Mouse (Mus musculus): ENCODE data around the gene Fam47e. TPM values are rescaled to one million over a fixed set of nuclear protein-coding genes. Genes with fewer than 3 reads are reported as not detected.
"Not testable (repeated sequence)": the region's sequence is repeated elsewhere in the genome, so short reads cannot be mapped to it uniquely, and the experiment has no call there.

Fam47e gene
- polyA plus RNA-seq (2012; rRNA removed): 0.37 and 0.56 TPM in 2 replicates

- no peak for TF ChIP-seq CTCF (IDR thresholded peaks at IDR 0.05; ENCODE audit: borderline replicate concordance, extremely low read depth, insufficient read depth, insufficient read length)
- TF ChIP-seq POLR2A (IDR thresholded peaks at IDR 0.05; ENCODE audit: borderline replicate concordance, extremely low read depth, insufficient read depth, insufficient read length, poor library complexity, severe bottlenecking): no peak
- DNase-seq (ENCODE audit: low read depth): peak; percentile 52
Observed at GRCm38 (mm10) chr5:92554891-92555511, at the start of gene Fam47e. Fam47e (plus strand) TSS chr5:92555069.

- DNase-seq (ENCODE audit: low read depth): peak; percentile 98
- TF ChIP-seq POLR2A (IDR thresholded peaks at IDR 0.05; ENCODE audit: borderline replicate concordance, extremely low read depth, insufficient read depth, insufficient read length, poor library complexity, severe bottlenecking) (peak; percentile 79), CTCF (IDR thresholded peaks at IDR 0.05; ENCODE audit: borderline replicate concordance, extremely low read depth, insufficient read depth, insufficient read length) (peak; percentile 64)
Observed at GRCm38 (mm10) chr5:92505402-92505865, 49.4 kb upstream of the Fam47e start.

DNA sequence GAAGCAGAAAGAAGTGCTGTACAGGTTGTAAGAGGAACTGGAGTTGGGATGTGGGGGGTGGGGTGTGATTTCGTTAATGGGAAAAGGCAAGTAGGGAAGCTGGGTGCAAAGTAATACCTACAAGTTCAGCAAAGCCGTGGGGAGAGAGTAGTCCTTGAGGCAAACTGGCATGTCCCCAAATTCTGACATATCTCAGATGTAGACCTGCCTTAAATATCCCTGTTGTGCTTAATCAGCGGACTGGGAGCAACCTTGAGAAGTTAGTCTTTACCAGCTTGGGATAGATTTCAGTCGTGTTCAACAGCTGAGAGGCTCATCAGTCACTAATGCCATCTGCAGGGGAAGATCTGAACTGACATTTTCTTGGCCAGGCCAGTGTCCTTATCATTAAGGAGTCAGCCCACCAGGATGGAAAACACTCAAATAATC, 48.6 kb upstream of the Fam47e start:
- DNase-seq (ENCODE audit: low read depth): peak; percentile 77
- TF ChIP-seq CTCF (IDR thresholded peaks at IDR 0.05; ENCODE audit: borderline replicate concordance, extremely low read depth, insufficient read depth, insufficient read length): peak; percentile 36; the same call in 1 of the 2 replicates
- no peak for TF ChIP-seq POLR2A (IDR thresholded peaks at IDR 0.05; ENCODE audit: borderline replicate concordance, extremely low read depth, insufficient read depth, insufficient read length, poor library complexity, severe bottlenecking)

GRCm38 (mm10) chr5:92506733-92507132, 48.1 kb upstream of the Fam47e start, which contains the start of gene Scarb2:
Scarb2 (minus strand) TSS chr5:92506833.
- TF ChIP-seq CTCF (IDR thresholded peaks at IDR 0.05; ENCODE audit: borderline replicate concordance, extremely low read depth, insufficient read depth, insufficient read length): no peak
- DNase-seq (ENCODE audit: low read depth): no peak

DNA sequence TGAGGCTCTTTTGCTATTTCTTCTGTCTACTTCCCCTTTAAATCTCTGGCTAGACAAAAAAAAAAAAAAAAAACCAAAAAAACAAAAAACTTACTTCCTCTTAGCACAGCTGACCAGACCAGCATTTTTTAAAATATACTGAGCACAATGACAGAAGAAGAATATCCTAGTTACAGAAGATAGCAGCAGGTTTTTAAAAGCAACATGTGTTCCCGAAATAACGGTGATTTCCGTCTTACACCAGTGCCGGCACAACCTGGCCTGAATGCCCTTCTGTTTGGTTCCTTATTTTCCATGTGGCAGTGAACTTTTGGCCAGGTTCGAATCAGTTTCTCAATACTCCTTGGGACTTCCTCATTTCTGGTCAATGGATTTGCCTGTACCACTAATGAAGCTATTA, 46.0 kb upstream of the Fam47e start:
- no peak for DNase-seq (ENCODE audit: low read depth)
- TF ChIP-seq CTCF (IDR thresholded peaks at IDR 0.05; ENCODE audit: borderline replicate concordance, extremely low read depth, insufficient read depth, insufficient read length) (no peak), POLR2A (IDR thresholded peaks at IDR 0.05; ENCODE audit: borderline replicate concordance, extremely low read depth, insufficient read depth, insufficient read length, poor library complexity, severe bottlenecking) (no peak)

- no peak for DNase-seq (ENCODE audit: low read depth)
- TF ChIP-seq CTCF (IDR thresholded peaks at IDR 0.05; ENCODE audit: borderline replicate concordance, extremely low read depth, insufficient read depth, insufficient read length) (no peak), POLR2A (IDR thresholded peaks at IDR 0.05; ENCODE audit: borderline replicate concordance, extremely low read depth, insufficient read depth, insufficient read length, poor library complexity, severe bottlenecking) (no peak)
Observed at GRCm38 (mm10) chr5:92511256-92511655, 43.6 kb upstream of the Fam47e start.

- no peak for TF ChIP-seq CTCF (IDR thresholded peaks at IDR 0.05; ENCODE audit: borderline replicate concordance, extremely low read depth, insufficient read depth, insufficient read length)
- no peak for TF ChIP-seq POLR2A (IDR thresholded peaks at IDR 0.05; ENCODE audit: borderline replicate concordance, extremely low read depth, insufficient read depth, insufficient read length, poor library complexity, severe bottlenecking)
- no peak for DNase-seq (ENCODE audit: low read depth)
Observed at GRCm38 (mm10) chr5:92512066-92512465, 42.8 kb upstream of the Fam47e start.

- not testable (repeated sequence) for DNase-seq (ENCODE audit: low read depth)
Observed at GRCm38 (mm10) chr5:92521131-92521530, 33.7 kb upstream of the Fam47e start.

DNA sequence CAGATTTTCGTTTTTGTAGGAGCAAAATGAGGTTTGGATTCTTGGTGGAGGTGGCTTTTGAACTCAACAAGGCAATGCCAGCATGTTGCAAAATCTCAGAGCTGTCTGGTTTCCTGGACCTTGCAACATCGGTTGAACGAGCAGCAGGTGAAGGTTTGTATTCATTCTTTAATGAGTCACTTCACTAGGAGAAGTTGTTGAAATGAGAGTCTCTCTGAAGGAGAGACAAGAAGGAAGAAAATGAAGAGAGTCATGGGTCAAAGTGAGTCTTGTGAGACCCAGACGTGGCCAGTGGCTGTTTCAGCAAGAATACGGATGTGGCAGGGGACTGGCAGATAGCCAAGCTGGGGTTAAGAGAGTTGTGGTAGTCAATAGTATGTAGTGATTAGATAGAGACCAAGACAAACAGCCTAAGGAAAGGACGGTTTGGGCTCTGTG, 30.0 kb upstream of the Fam47e start:
- TF ChIP-seq CTCF (IDR thresholded peaks at IDR 0.05; ENCODE audit: borderline replicate concordance, extremely low read depth, insufficient read depth, insufficient read length): no peak
- DNase-seq (ENCODE audit: low read depth): no peak

DNA sequence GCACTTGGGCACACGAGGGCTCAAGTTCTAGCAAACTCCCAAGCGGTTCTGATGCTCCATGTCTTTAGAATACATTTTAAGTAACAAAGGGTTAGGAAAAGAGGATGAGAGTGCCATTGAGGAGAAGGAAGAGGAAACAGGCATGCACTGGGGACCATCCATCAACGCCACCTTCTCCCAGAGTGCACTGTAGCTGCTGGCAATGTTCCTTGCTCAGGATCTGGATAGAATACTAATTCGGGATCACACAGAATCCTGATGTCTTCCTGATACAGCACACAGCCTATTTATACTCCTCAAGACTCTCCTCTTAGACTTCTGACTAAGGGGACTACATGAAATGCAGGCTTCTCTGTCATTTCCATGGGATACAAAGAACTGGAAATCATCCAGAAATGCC, 15.2 kb upstream of the Fam47e start:
- TF ChIP-seq CTCF (IDR thresholded peaks at IDR 0.05; ENCODE audit: borderline replicate concordance, extremely low read depth, insufficient read depth, insufficient read length) (no peak), POLR2A (IDR thresholded peaks at IDR 0.05; ENCODE audit: borderline replicate concordance, extremely low read depth, insufficient read depth, insufficient read length, poor library complexity, severe bottlenecking) (no peak)
- no peak for DNase-seq (ENCODE audit: low read depth)

DNA sequence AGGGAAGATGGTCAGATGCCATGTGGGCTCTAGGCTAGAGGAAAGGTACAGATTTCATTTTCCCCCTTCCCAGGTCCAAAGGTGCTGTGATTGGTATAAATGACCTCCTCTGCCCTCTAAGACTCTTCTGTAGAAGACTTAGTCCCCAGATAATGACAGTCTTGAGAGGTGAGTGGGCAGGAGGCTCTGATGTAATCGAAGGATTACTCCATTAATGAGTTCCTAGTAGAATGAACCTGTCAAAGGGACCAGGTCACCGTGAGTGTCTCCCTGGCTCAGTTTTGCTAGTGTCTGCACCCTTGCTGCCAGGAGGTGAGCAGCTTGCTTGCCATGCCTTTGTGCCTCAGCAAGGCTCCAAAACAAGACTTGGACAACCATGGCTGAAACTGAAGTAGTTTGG, 2.3 kb upstream of the Fam47e start:
- no peak for TF ChIP-seq POLR2A (IDR thresholded peaks at IDR 0.05; ENCODE audit: borderline replicate concordance, extremely low read depth, insufficient read depth, insufficient read length, poor library complexity, severe bottlenecking)
- no peak for TF ChIP-seq CTCF (IDR thresholded peaks at IDR 0.05; ENCODE audit: borderline replicate concordance, extremely low read depth, insufficient read depth, insufficient read length)
- DNase-seq (ENCODE audit: low read depth): no peak

- no peak for DNase-seq (ENCODE audit: low read depth)
- TF ChIP-seq CTCF (IDR thresholded peaks at IDR 0.05; ENCODE audit: borderline replicate concordance, extremely low read depth, insufficient read depth, insufficient read length): no peak
Observed at GRCm38 (mm10) chr5:92553939-92554338, 930 bp upstream of the Fam47e start.

DNA sequence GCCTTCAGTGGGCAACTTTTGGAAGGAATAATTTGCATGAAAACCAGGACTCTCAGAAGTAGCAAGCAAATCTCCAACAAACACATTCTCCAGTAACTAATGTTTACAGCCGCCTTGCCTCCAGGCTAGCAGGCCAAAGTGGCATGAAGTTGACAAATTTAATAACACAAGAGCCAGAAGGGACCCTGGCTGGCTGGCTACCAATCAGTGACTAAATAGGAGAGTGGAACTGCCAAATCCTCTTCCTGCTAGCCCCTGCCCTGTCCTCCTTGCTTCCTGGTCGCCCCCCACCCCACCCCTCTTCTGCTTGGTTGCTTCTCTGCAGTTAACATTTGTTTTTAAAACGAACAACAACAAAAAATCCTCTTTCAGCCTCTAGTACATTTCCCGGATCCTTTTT, 426 bp upstream of the Fam47e start:
- DNase-seq (ENCODE audit: low read depth): peak; percentile 32

More for the DNA sequence above, 426 bp upstream of the Fam47e start:
- no peak for TF ChIP-seq POLR2A (IDR thresholded peaks at IDR 0.05; ENCODE audit: borderline replicate concordance, extremely low read depth, insufficient read depth, insufficient read length, poor library complexity, severe bottlenecking)
